Mouse (Mus musculus) ovary, adult 18-20 months (tissue): Measurements from ENCODE around the gene Kdm5b.
"Not testable (repeated sequence)": the region's sequence is repeated elsewhere in the genome, so short reads cannot be mapped to it uniquely, and the experiment has no call there.

Source experiments
- DNase-seq: peaks from one replicate; pipeline ENCODE4 v3.0.0; 2022; ENCODE audit warnings: low spot score, mixed read lengths

Kdm5b gene

DNA sequence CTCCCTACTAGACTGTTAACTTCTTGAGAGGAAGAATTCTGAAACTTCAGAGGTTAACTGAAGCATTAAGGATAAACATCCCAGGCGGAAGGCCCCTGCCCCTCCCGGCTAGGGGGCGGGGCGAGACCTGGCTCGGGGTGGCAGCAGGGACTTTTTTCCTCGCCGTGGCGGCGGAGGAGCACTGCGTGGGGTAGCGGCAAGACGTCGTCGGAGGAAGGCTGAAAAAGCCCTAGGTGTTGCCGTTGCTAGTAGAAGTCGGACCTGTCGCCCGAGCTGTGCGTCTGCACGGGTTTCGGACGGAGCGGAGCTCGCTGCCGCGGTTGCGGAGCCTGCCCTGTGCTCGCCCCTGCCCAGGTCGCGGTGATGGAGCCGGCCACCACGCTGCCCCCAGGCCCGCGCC is at the start of gene Kdm5b:
Kdm5b (plus strand) TSS at position 196 of the 400 bp plus-strand sequence.
- peak; percentile 83 for DNase-seq

DNA sequence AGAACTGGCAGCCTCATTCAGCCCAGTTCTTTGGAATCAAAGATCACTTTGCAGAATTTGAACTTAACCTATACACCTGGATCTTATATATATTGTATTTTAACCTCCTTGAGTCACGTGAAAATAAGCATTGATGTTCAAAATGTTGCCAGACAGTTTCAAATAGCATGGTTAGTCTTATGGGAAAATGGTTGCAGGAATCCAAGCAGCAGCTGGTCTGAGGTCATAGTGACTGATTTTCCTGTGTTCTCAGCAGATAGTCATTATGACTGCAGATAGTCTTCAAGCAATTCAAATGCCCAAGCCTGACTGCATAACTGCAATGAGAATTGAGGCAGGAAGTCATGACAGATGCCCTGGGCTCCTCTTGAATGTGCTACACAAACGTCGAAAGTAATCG is 47.8 kb upstream of the Kdm5b start:
- DNase-seq = no peak

DNA sequence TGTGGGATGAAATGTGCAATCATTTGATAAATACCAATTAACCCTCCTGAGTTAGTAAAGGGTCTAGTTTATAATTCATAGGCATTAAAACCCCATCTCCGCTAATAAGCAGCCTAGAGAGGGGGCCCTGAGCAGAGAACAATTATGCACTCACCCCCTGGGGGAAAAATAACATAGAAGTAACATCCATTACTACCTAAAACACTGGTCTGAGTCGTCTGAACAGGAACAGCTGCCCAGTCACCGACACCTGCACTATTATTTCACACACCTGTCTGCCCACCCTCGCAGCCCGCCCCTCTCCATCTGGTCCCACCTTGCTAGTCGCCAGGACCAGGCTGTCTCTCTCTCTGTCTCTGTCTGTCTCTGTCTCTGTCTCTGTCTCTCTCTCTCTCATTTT is 47.4 kb upstream of the Kdm5b start:
- DNase-seq = no peak

DNA sequence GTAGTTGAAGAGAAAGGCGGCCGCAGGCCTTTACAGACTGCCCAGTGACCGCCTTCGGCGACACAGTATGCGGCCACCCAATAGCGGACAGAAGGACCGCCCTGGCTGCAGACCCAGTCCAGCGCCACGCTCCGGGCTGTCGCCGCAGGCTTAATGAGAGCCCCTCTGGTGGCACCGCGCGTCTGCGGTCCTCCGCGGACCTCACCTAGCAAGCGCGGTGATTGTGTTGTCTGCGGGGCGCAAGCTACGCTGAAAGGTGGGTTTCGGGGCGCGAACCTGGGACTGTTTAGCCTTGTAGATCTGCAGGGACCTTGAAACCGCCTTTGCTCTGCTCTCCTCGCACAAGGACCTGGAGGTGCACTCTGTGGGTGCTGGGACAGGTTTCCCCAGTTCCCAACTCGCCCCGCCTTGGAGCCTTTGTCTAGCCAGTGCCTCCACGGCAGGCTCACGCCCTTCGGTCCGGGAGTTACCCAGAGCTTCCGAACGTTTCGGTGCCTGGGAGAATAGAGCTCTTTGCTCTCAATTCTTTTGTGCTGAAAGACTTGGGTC is 46.6 kb upstream of the Kdm5b start:
- peak; percentile 12 for DNase-seq

DNA sequence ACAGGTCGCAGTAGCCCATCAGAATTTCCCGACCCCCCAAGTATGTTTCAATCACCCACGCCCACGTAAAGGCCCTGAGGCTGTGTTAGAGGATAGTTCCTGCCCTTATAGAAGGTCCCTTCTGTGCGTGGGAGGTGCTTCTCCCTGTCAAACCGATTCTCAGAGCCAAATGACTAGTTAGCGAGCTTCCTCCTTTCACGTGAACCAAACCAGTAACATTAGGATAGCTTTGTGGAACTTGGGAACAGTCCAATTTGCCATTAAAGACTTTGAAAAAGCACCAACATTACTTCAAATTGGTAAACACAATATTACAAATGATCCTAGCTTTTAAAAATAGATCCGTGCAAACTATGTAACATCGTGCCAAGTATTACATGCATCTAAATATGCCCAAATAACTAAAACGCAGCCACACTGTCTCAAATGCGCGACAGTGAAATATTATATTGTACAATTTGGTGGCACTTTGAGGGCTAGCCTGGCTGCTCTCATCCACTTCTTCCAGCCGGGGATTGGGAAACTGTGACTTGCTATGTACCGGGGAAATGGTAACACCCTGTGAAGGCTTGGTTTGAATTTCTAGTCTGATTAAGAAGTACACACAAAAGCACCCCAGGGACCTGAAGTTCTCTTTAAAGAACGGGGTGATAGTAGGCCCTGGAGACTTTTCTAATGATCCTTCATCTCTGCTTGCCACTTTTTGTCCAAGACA is 45.9 kb upstream of the Kdm5b start:
- DNase-seq = no peak

DNA sequence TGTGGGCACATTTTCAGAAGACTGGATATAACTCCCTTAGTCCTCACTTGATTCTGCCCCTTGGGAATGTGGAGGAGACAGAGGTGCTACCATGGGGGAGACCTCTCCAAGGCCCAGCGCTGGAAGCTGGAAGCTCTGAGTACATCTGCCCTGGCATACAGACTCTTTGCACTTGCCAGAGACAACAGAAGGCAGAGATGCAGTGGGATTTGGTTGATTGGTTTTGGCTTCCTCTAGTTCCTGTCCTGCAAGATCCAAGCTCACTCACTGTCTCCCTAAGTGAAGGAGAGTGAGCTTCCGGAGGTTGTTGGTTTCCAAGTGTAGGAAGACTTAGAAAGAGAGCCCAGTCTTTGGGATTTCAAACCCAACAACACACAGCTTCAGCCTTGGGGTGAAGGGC is 44.1 kb upstream of the Kdm5b start:
- DNase-seq = no peak

DNA sequence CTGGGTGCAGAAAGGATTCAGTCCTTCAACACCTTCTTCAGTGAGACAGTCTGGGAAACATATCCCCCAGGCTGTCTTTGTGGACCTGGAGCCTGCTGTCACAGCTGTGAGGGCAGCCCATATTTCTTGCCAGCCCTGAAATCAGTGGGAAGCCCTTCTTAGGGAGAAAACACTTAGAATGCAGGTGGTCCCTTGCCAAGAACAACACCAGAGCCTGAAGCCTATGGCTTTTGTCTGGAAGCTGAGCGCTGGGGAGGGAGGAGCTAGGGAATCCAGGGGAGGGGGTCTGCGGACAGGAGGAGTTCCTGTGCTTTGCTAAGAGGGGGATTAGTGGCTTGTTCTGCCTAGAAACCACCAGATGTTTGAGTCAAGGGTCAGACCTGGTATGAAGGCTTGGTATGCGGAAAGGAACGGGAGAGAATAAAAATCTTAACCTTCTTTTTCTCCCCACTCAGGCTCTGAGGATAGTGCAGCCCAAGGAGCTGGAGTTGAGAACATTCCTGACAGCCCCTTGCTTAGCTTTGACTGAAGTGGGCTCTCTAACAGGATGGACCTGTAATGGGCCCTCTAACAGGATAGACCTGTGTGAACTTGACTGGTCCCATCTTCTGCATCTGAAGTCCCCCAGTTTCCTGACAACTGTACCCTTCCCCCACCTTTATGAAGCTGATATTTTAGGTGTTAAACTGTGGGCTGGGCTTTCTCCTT is 43.3 kb upstream of the Kdm5b start:
- DNase-seq = no peak

DNA sequence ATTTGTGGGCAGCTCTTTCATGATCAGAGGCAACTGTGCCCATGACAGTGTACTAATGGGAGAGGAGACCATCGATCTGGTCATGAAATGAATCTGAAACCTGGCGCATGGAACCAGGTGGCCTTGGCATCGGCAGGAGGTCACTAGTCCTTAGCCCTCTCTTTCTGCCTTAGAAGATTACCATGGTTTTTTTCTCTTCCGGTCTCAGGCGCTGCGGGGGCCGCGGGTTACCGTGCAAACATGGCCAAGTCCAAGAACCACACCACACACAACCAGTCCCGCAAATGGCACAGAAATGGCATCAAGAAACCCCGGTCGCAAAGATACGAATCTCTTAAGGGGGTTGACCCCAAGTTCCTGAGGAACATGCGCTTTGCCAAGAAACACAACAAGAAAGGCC is 42.1 kb upstream of the Kdm5b start:
- DNase-seq = not testable (repeated sequence)

DNA sequence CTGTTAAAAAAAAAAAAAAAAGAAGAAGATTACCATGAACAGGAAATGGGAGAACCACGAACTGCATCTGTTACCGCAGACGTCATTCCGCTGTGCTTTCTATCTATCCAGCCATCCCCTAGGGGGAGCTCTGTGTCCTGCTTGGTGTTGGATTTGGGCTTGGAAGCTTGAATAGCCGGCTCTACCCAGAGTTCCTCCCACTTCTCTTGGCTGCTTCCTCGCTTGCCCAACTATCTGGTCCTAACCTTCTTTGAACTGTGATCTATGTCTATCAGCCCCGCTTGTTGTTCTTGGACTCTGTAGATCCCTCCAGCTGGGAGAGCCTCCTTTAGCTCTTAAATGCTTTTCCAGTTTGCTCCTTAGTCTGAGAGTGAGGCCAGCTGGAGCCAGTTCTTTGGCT is 41.3 kb upstream of the Kdm5b start:
- peak; percentile 81 for DNase-seq

DNA sequence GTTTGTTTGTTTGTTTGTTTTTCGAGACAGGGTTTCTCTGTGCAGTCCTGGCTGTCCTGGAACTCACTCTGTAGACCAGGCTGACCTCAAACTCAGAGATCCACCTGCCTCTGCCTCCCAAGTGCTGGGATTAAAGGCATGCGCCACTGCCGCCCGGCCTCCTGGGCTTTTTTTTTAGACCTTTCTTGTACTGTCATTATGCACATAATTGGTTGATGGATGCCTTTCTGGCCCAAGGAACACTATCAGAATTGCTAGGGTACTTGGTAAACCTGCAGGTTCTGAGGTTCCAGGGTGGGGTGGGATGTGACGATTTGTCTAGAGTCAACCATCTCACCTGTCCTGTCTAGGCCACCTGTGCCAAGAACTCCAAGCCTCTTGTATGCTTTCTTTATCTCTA is 40.8 kb upstream of the Kdm5b start:
- DNase-seq = not testable (repeated sequence)

DNA sequence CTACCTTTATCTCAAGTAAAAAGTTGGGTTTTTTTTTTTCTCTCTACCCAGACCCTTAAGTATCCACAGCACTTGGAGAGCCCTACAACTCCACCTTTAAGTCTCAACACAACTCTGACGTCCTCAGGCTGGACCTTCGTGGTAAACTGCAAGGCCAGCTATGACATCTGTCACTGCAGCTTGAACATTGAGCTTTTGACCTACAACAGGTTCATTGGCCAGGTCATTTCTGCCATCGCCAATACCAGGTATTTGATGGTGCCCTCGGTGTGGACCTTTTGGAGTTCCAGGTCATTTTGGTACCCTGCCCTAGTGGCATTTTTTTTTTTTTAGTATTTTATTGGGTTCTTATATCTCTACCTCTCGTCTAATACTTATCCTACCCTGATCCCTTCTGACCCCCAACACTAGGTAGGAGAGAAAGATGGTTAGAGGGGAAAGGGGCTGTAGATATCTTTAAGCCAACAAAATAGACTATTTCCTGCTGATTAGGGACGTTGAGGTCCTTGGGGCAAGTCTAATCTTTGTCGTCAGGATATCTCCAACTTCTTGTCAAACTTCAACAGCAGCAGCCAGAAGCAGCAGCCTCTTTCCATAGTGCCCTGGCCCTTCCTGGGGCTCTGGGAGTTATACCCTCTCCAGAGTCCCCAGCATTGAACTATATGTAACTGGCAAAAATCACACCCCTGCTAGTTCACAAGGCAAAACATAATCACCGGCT is 39.8 kb upstream of the Kdm5b start:
- no peak for DNase-seq

DNA sequence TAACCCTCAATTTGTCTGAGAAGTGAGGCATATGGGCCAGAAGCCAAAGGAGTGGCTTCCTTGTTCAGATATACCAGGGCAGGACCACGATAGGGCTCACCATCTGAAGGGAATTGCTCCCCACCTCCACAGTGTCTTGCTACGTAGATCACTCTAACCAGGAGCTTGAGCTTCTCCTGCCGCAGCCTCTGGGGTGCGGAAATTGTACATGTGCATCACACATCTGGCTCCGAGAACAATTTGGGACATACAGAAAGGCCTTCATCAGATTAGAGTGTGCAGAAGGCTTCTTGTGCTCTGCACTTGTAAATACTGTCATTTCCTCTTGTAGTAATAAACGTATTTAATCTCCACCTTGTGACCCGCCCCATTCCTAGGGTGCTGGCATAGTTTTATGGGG is 38.8 kb upstream of the Kdm5b start:
- no peak for DNase-seq

DNA sequence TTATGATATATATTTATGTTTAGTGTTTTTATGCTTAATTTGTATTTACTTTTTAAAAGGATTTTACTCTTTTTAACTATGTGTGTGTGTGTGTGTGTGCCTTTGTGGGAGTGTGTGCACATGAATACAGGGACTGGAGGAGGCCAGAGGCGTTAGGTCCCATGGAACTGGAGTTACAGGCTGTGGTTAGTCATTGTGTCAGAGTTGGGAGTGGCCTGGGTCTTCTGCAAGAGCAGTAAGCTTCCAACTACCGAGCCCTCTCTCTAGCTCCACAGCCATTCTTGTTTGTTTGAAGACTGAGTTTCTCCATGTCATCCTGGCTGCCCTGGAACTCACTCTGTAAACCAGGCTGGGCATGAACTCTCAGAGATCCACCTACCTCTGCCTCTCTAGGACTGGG is 37.6 kb upstream of the Kdm5b start:
- DNase-seq = no peak

DNA sequence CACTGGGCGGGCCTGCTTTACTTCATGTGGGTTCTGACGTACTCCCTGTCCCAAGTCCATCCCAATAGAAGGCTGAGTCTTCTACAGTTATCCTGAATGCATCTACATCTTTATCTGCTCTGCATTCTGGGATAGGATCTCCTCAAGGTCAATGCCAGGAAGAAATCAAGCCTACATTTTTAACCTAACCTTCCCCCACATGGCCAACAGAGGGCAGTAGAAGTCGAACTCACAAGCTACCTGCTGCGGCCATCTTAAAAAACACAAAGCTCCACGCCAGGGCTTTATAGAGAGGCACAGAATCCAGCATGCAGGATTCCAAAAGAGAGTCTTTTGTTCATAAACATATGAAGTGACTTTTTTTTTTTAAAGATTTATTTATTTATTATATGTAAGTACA is 35.5 kb upstream of the Kdm5b start:
- DNase-seq = no peak

DNA sequence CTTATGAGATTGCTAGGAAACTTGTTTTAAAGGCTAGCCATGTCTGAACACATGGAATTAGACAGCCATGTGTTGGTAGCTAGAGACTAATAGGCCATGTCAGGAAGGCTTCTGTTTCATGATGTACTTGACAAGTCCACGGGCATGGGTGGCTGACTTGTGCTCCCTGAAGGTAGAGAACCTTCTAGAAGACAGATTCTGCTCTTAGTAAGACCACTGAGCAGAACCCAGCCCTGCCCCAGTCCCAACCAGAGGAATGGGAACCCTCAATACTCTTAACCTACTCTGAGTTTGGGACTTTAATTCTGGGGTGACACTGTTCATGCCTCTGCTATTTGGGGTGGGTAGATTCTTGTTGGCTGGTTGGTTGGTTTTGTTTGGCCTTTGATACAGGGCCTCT is 35.0 kb upstream of the Kdm5b start:
- DNase-seq = no peak

DNA sequence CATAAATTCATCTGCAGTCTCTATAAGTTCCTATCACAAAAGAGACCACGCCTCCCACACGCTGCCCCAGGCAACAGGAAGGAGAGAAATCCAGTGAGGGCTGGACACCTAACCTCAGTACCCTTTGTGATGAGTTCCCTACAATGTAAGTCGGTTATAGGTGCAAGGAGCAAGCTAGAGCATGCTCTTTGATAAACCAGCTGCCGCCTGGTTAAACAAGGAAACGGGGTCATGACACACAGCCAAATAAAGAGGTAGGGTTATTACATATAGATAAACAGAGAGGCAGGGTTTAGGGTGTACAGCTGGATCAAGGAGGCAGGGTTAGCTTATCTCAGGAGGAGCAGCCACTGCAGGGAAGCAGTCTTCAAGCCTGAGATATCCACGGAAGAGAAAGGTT is 33.2 kb upstream of the Kdm5b start:
- no peak for DNase-seq

DNA sequence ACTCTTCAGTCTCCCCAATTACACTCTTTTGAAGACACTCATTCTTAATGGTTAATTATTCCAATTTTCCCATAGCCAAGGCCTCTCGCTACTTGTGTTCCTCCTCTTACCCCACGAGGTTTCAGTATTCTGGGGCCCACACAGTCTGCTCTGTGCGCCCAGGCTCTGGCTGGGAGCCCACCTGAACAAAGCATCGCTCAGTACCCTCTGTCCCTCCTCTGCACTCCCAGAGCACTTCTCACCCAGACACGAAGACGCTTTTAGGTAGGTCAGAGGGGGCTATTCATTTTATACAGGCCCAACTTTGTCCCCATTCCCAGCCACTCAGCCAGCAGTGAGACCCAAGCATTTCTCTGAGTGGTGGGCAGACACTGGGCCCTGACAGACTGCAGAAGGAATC is 29.4 kb upstream of the Kdm5b start:
- no peak for DNase-seq

DNA sequence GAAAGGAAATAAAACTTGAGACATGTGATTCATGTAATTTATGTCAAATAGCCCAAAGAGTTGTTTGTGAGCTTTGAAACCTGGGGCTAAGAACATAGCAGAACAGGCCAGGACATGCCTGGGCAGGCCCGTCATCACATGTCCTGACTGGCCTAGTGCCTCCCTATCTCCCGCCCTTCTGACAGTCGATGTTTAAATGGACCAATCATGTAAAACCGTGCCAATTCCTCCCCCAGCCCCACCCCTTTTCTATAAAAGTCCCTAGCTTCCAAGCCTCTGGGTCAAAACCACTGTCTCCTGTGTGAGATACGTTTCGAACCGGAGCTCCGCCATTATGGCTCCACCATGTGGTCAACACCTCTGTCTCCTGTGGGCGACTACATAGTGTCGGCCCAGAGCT is 26.3 kb upstream of the Kdm5b start:
- not testable (repeated sequence) for DNase-seq

DNA sequence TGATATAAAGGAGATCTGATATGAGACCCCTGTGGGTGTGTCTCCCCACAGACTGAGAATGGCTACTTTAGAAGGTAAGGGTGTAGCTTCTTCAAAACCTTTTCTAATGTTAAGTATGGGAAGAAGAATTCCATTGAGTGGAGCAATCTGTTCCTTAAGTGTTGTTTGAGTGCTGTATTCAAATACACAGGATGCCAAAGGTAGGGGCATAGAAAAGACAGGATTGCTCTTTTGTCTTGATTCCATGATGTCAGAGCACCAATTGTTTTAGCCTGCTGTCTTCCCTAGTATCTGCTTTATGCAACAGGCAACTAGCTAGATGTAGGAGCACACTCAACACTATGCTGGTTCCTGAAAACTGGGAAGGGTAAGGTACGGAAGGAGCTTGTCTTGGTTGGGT is 24.9 kb upstream of the Kdm5b start:
- no peak for DNase-seq

DNA sequence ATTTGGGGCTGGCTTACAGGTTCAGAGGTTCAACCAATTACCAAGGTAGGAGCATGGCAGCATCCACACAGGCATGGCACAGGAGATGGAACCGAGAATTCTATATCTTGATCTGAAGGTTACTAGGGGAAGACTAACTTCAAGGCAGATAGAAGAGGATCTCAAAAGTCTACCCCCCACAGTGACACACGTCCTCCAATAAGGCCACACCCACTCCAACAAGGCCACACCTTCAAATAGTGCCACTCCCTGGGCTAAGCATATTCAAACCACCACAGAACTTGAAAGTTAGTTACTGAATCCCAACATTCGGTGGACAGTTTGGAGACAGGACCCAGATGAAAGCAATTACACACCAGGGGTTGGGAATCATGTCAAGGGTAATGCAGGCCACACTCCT is 24.5 kb upstream of the Kdm5b start:
- no peak for DNase-seq

DNA sequence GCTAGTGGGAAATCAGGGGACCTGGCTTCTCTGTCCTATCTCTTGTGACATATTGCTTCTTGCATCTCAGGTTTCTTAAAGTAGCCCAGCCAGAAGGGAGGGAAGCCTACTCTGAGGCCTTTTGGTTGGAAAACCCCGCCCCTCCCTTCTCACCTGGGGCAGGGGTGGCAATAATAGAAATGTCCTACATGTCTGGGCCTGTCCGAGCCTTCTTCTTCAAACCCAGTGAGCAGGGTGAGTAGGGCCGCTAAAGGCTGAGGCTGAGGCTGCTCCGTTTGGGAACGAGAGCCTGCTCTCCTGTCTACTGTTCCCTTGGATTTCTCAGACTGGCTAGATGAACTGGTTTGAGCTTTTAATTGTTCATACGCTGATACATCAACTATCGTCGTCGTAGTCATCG is 19.4 kb upstream of the Kdm5b start:
- no peak for DNase-seq

DNA sequence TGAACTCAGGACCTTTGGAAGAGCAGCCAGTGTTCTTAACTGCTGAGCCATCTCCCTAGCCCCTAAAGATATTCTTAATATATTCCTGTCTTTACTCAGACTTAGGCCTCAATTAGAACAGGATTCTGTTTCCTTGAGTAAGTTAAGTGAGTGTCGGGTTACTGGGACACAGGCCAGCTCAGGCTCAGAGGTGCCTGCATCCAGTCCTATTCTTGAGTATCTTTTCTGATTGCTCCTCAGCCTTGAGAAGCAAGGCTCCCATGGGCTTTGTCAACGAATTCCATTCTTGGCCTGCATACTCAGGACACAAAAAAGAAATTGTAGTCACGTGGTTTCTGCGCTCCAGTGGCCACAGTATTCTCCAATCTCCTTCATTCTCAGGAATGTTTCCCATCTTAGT is 11.7 kb upstream of the Kdm5b start:
- DNase-seq = no peak

DNA sequence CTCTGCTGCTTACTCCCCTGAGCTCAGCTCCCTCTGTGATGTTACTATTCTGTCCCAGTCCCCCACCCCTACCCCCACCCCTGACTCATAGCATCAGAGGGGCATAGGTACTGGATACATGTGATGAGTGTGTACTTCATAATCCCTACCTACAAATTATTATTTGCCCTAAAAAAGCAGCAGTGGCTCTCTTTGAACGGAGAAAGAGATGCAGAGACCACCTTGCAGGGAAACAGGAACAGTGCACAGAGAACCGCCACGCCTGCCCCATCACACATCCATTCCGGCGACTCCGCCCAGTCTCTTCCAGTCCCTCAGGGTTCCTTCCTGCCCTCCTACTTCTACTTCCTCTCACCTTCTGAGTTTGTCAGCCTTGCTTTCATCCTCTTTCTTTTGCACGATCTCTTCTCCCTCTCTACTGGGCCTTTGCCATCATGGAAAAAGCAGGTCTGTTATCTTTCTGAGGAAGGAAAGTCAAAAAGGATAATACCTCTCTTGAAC is 10.3 kb upstream of the Kdm5b start, which contains the start of gene Mgat4e:
Mgat4e (minus strand) TSS at position 51 of the 501 bp plus-strand sequence.
- DNase-seq = no peak
